Mouse (Mus musculus): ENCODE data around the gene Hrk. TPM values are rescaled to one million over a fixed set of nuclear protein-coding genes. Genes with fewer than 3 reads are reported as not detected.

Hrk gene
- polyA plus RNA-seq, 1 experiment from 2014 or later, result 0.52 TPM

Other genes with a start within 250 kb of the Hrk start
- 149 and 165 TPM in 2 replicates for gene Fbxo21, start 187.9 kb upstream of the Hrk start, polyA plus RNA-seq (2016; fragmentation: Nextera tagmentation; extraction: Ambion mirVana)
- 4.7 and 6.3 TPM in 2 replicates for gene Tesc, start 136.9 kb upstream of the Hrk start, polyA plus RNA-seq (2016; fragmentation: Nextera tagmentation; extraction: Ambion mirVana)
- gene Fbxw8, start 9.2 kb upstream of the Hrk start, polyA plus RNA-seq (2016; fragmentation: Nextera tagmentation; extraction: Ambion mirVana), result 41.5 and 41.7 TPM in 2 replicates
- 8.3 and 11.0 TPM in 2 replicates for gene Rnft2, start 80.5 kb downstream of the Hrk start, polyA plus RNA-seq (2016; fragmentation: Nextera tagmentation; extraction: Ambion mirVana)
- 13.2 and 13.7 TPM in 2 replicates for gene 2410131K14Rik, start 80.6 kb downstream of the Hrk start, polyA plus RNA-seq (2016; fragmentation: Nextera tagmentation; extraction: Ambion mirVana)